Mouse (Mus musculus) ES-Bruce4 (cell line): Measurements from ENCODE around the gene Hbb-bs. TPM values are rescaled to one million over a fixed set of nuclear protein-coding genes. Genes with fewer than 3 reads are reported as not detected.

Experiments used
- H3K27ac ChIP-seq: 2 replicates; pipeline ENCODE4 v1.5.1; 2012; ENCODE audit warnings: low read length, inconsistent platforms; ENCODE audit not compliant: insufficient read depth
- H3K27me3 ChIP-seq: 2 replicates; pipeline ENCODE4 v1.6.1; 2012; ENCODE audit warnings: mild to moderate bottlenecking, low read length, inconsistent platforms; ENCODE audit not compliant: control insufficient read depth, poor library complexity, insufficient read depth, severe bottlenecking
- H3K36me3 ChIP-seq: 2 replicates; pipeline ENCODE4 v1.6.1; 2012; ENCODE audit warnings: inconsistent platforms, mild to moderate bottlenecking, low read length, moderate library complexity; ENCODE audit not compliant: control insufficient read depth, poor library complexity, insufficient read depth, severe bottlenecking
- H3K4me1 ChIP-seq: one replicate; pipeline ENCODE4 v1.8.1; 2011; ENCODE audit warnings: low read length; ENCODE audit not compliant: control insufficient read depth, insufficient read depth
- H3K4me3 ChIP-seq: 2 replicates; pipeline ENCODE4 v1.5.1; 2011; ENCODE audit warnings: low read depth, mild to moderate bottlenecking, low read length
- H3K9ac ChIP-seq: 2 replicates; pipeline ENCODE4 v1.6.1; 2012; ENCODE audit warnings: low read depth, mild to moderate bottlenecking, inconsistent platforms; ENCODE audit not compliant: poor library complexity, severe bottlenecking
- H3K9me3 ChIP-seq: replicated peaks from 2 replicates; pipeline ENCODE4 v1.6.1; 2012; ENCODE audit warnings: mild to moderate bottlenecking, low read length, inconsistent platforms; ENCODE audit not compliant: control insufficient read depth, poor library complexity, insufficient read depth, severe bottlenecking
- CTCF ChIP-seq: IDR thresholded peaks from one replicate; pipeline ENCODE4 v1.8.1; 2011; ENCODE audit warnings: low read depth, low read length
- EP300 ChIP-seq: IDR thresholded peaks from 2 replicates; pipeline ENCODE4 v1.6.1; 2011; ENCODE audit warnings: low read depth, low read length; ENCODE audit not compliant: insufficient read depth
- POLR2A ChIP-seq: IDR thresholded peaks from one replicate; pipeline ENCODE4 v1.8.1; 2011; ENCODE audit warnings: low read length; ENCODE audit not compliant: insufficient read depth
- polyA plus RNA-seq: library from polyadenylated mRNA; stranded (reverse); fragments of >200 nt; gene quantifications from 2 replicates; pipeline ENCODE4 v1.2.4, GENCODE M21; 2011; ENCODE audit warnings: low read depth; ENCODE audit not compliant: missing spikeins, insufficient read depth, insufficient read length

The Hbb-bs gene
- polyA plus RNA-seq, 1 experiment: 3.5 TPM

DNA sequence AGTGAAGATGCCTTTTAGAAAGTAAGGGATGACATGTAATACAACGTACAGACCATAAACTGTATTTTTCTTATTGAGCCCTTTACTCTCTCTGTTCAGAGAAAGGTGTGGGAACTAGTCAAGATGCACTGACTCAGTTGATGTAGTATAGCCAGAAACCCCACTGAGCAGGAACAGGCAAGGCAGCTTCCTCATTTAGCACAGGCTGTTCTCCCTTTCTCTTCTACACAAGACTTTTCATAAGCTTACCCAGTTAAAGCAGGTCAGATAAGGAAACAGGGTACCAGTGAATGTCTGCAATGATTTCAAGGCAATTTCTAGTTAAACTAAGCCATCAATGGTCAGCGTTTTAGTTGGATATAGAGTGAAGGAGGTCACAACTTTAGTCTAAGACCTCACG lies 33.6 kb upstream of the Hbb-bs start:
- H3K4me1 ChIP-seq: peaks cover 1% of the 10 kb centered on the region
- no peak overlapping the region for H3K9ac ChIP-seq
- H3K27ac ChIP-seq: no peak overlapping the region; the same call in 1 of the 2 replicates
- no peaks in the 10 kb centered on the region for H3K9me3 ChIP-seq
- no peaks in the 10 kb centered on the region for H3K36me3 ChIP-seq
- no peak overlapping the region for H3K4me3 ChIP-seq
- H3K27me3 ChIP-seq: no peaks in the 10 kb centered on the region
- TF ChIP-seq CTCF: no peak
- no peak for TF ChIP-seq EP300
- no peak for TF ChIP-seq POLR2A

DNA sequence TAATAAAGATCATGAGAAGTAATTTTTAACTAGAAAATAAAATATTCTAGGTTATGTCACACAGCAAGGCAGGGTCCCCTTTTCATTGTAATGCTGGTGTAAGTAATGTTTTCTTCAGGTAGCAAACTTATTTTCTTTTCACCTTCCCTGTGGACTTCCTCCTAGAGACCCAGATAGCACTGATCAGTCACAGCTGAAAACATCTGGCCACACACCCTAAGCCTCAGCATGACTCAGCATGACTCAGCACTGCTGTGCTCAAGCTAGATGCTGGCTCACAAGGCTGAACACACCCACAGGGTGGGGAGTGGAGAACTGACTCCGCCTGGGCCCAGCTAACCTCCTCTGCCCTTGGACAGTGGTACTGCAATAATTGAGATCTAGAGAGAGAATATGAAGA lies 33.0 kb upstream of the Hbb-bs start:
- Histone ChIP-seq H3K4me3 (no peak overlapping the region), H3K27me3 (no peaks in the 10 kb centered on the region), H3K4me1 (peaks cover 1% of the 10 kb centered on the region), H3K27ac (no peak overlapping the region), H3K36me3 (no peaks in the 10 kb centered on the region), H3K9me3 (no peaks in the 10 kb centered on the region), H3K9ac (no peak overlapping the region)
- no peak for TF ChIP-seq CTCF
- peak; percentile 97 for TF ChIP-seq EP300

DNA sequence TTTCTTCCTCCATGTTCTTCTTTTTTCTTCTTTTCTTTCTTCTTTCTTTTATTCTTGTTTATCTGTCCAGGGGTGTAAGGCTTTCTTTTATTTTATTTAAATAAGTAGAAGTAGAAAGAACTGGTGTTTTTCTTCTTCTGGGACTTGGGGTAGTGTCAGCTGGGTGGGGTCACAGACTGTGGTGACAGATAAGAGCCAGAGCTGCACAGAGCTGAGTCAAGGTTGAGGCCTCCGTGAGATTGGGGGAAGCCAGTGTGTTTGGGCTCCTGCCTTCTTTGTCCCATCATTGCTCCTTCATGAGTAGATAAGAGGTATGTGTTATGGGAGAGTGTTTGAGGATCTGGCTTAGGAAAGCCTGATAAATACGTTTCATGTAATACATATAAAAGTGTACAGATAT lies 31.2 kb upstream of the Hbb-bs start:
- Histone ChIP-seq H3K9ac (no peak overlapping the region), H3K9me3 (no peaks in the 10 kb centered on the region), H3K36me3 (no peaks in the 10 kb centered on the region), H3K27ac (no peak overlapping the region), H3K27me3 (no peaks in the 10 kb centered on the region), H3K4me1 (peaks cover 1% of the 10 kb centered on the region), H3K4me3 (no peak overlapping the region)
- TF ChIP-seq POLR2A (no peak), EP300 (no peak), CTCF (no peak)

DNA sequence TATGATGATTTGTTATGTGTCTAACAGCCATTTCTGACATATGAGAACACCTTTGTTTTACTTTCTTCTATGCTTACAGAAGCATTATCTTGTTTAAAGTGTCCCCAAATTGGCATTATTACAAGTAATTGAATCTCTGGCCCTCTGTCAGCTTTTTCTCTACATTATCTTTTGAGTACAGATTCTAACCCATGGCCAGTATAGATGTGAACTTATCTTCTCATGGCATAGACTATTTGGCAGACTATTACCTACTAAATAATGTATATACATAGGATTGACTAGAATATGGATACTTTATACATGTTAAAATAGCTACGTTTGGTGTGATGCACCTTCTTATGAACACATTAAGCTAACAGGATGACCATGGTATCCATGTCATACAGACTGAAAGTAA lies 26.8 kb upstream of the Hbb-bs start:
- Histone ChIP-seq H3K27me3 (no peaks in the 10 kb centered on the region), H3K4me1 (peaks cover 1% of the 10 kb centered on the region), H3K9ac (no peak overlapping the region), H3K9me3 (no peaks in the 10 kb centered on the region), H3K27ac (no peak overlapping the region), H3K36me3 (no peaks in the 10 kb centered on the region), H3K4me3 (no peak overlapping the region)
- TF ChIP-seq POLR2A (no peak), CTCF (no peak), EP300 (no peak)

DNA sequence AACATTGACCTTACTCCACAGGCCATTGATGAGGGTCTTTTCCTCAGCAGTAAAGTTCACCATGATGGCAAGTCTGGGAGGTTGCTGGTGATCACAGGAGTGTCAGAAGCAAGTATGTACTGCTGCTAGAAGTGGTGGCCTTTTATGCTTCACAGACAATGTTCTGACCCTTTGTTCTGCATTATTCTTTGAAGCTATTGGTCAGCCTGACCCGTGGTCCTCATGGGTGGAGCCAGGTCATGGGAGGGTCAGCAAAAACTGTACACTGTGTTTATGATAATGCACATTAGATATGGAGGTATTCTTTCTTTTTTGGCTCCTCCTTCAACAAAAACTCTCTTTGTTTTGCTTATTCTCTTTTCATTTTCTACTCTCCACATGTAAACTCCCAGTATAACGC lies 25.2 kb upstream of the Hbb-bs start, which contains the start of gene Hbb-y:
Gene Hbb-y, minus strand, starts transcription at position 127 of the 400 bp plus-strand sequence.
- TF ChIP-seq EP300: no peak
- TF ChIP-seq CTCF: no peak
- TF ChIP-seq POLR2A: no peak
- no peaks in the 10 kb centered on the region for H3K36me3 ChIP-seq
- no peaks in the 10 kb centered on the region for H3K4me1 ChIP-seq
- H3K9ac ChIP-seq: no peak within 1 kb of the TSS
- H3K9me3 ChIP-seq: 0 out of 2 replicates have a peak, but pooled peaks cover 3% of the 10 kb centered on the region
- H3K27ac ChIP-seq: no peak within 1 kb of the TSS
- H3K4me3 ChIP-seq: no peak within 1 kb of the TSS
- no peaks in the 10 kb centered on the region for H3K27me3 ChIP-seq

DNA sequence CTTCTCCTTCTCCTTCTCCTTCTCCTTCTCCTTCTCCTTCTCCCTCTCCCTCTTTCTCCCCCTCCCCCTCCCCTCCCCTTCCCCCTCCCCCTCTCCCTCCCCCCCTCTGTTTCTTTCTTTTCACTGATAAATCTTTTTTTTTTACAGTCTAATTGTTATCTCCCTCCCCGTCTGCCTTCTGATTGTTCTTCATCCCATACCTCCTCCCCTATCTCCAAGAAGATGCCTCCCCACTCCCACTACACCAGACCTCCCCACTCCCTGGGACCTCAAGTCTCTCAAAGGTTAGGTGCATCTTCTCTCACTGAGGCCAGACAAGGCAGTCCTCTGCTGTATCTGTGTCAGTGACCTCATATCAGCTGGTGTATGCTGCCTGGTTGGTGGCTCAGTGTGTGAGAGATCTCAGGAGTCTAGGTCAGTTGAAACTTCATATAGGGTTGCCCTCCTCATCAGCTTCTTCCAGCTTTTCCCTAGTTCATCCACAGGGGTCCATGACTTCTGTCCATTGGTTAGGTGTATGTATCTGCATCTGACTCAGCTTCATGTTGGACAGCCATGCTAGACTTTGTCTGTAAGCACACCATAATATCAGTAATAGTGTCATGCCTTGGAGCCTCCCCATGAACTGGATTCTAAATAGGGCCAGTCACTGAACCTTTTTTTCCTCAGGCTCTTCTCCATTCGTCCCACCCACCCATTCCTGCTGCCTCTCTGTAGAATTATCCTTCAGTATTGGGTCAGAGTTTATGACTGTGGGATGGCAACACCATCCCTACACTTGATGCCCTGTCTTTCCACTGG lies 16.8 kb upstream of the Hbb-bs start:
- Histone ChIP-seq H3K27me3 (no peaks in the 10 kb centered on the region), H3K9me3 (0 out of 2 replicates have a peak, but pooled peaks cover 3% of the 10 kb centered on the region), H3K4me3 (no peak overlapping the region), H3K27ac (no peak overlapping the region), H3K4me1 (no peaks in the 10 kb centered on the region), H3K9ac (no peak overlapping the region), H3K36me3 (no peaks in the 10 kb centered on the region)
- TF ChIP-seq POLR2A (no peak), EP300 (no peak), CTCF (no peak)
